Mouse (Mus musculus): Measurements from ENCODE around the gene Tvp23a.

DNA sequence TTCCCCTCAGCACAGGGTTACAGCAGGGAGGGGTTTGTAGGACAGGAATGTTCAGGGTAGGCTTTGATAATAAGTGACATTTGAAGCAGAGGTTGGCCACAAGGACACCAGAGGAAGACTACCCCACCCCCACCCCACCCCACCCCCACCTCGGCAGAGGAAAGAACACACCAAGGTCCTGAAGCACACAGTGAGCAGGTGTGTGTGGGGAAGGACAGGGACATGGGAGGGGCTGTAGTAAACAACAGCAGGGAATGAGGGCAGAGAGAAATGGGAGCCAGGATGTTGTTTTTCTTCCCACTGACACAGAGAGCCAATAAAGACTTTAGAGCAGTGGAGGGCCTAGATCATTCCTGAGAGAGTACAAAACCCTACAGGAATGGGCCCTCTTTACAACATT is 69.9 kb downstream of the Tvp23a start:
- no peak for TF ChIP-seq CTCF (IDR thresholded peaks at IDR 0.05; ENCODE audit: low read depth, low read length)
- TF ChIP-seq TAL1 (conservative IDR thresholded peaks at IDR 0.05; ENCODE audit: low read depth, low read length): no peak
- no peak for TF ChIP-seq GATA1 (IDR thresholded peaks at IDR 0.05; ENCODE audit: borderline replicate concordance, low read length)

Data from G1E (cell line).